Mouse (Mus musculus) MEL (cell line): ENCODE data around the gene Gga3.

Experiments used
- CTCF ChIP-seq, 3 experiments: IDR thresholded peaks in 2 of 3; conservative IDR thresholded peaks in 1 of 3; 2 replicates each; pipeline ENCODE4 v1.5.1; 2011 to 2012; ENCODE audit warnings: low read length in 3 of 3, low read depth in 2 of 3, mild to moderate bottlenecking in 2 of 3, improper control_type of control experiment in 1 of 3, inconsistent platforms in 1 of 3, mixed read lengths in 1 of 3, moderate library complexity in 1 of 3; ENCODE audit not compliant: control insufficient read depth in 1 of 3, insufficient read depth in 1 of 3, poor library complexity in 1 of 3, severe bottlenecking in 1 of 3
- GATA1 ChIP-seq: IDR thresholded peaks from 2 replicates; pipeline ENCODE4 v1.6.1; 2011; ENCODE audit warnings: low read depth, low read length, improper control_type of control experiment

DNA sequence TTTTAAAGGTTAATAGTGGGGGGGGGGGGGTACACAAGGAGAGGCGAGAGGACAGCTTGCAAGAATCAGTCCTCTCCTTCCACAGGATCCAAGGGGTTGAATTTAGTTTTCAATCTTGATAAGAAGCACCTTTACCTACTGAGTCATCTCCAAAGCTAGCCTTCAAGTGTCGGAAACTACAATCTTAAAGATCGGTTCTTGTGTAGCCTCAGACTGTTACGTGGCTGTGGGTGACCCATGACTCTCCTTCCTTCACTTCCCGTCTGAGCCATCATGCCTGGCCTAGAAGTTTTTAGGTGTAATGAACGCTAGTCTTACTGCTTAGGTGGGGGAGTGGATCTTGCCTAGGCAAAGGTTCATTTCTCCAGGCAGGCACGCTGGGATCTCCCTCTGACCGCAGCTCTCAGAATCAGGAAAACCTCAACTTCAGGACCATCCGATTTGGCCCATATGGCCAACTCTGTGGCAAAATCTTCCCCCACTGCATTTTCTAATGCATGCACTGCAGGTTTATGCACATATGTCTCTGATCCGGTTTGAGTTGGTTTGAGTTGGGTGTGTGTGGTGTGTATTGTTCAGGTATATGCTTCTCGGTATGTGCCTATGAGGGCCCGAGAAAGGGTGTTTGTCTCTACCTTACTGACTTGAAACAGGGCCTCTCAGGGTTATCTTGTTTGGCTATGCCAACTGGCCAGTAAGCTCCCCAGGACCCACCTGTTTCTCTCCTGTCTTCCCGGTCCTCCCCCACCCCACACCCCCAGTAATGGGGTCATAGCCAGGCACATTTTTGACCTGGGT is 26.1 kb upstream of the Gga3 start:
- TF ChIP-seq GATA1 (no peak), CTCF (IDR thresholded peaks at IDR 0.05 in 2 of 3, conservative IDR thresholded peaks at IDR 0.05 in 1 of 3; ENCODE audit: control insufficient read depth in 1 of 3, insufficient read depth in 1 of 3, low read depth in 2 of 3, low read length in 3 of 3, poor library complexity in 1 of 3, severe bottlenecking in 1 of 3) (no peak)
